Mouse (Mus musculus) frontal cortex, postnatal 10 days (tissue): ENCODE measurements around the gene Ing3.

Experiments used
- DNase-seq, 2 experiments: peaks; one replicate each; pipeline ENCODE4 v3.0.0; 2022; ENCODE audit warnings: low spot score in 2 of 2, mixed read lengths in 1 of 2

The Ing3 gene

GRCm38 (mm10) chr6:22021315-22021714 lies 71.9 kb downstream of the Ing3 start:
- no peak for DNase-seq

- no peak for DNase-seq
These were observed 74.8 kb downstream of the Ing3 start for GRCm38 (mm10) chr6:22024168-22024567.
